Mouse (Mus musculus) ES-E14 (cell line): ENCODE measurements at regions not wholly inside any gene's neighbourhood (a gene's known extent, or its start where the extent isn't known, plus 50 kb on each side); places are given as distances from the start of the nearest gene placed in this dataset.

Experiments
- DNase-seq: peaks from one replicate; pipeline ENCODE4 v3.0.0-alpha.2; 2013; ENCODE audit warnings: low read depth, low spot score
- H3K27ac ChIP-seq: 2 replicates; pipeline ENCODE4 v1.5.1; 2012; ENCODE audit warnings: low read depth, mild to moderate bottlenecking, low read length, moderate library complexity, mixed read lengths; ENCODE audit not compliant: poor library complexity, insufficient read depth, severe bottlenecking
- H3K36me3 ChIP-seq: 2 replicates; pipeline ENCODE4 v1.6.1; 2012; ENCODE audit warnings: mild to moderate bottlenecking, low read length, moderate library complexity, mixed read lengths; ENCODE audit not compliant: control insufficient read depth, poor library complexity, insufficient read depth, severe bottlenecking
- H3K4me1 ChIP-seq, 2 experiments: fragments of 150-350 bp in 1 of 2; sonication (generic) in 1 of 2; 2 replicates each; pipeline ENCODE4 v1.6.1; 2012; ENCODE audit warnings: low read length in 2 of 2, mild to moderate bottlenecking in 1 of 2, mixed read lengths in 1 of 2; ENCODE audit not compliant: control insufficient read depth in 2 of 2, insufficient read depth in 2 of 2, poor library complexity in 1 of 2
- H3K4me3 ChIP-seq, 2 experiments: fragments of 150-350 bp in 1 of 2; sonication (generic) in 1 of 2; 2 replicates each; pipeline ENCODE4 v1.5.1; 2012; ENCODE audit warnings: low read length in 2 of 2, low read depth in 1 of 2, mild to moderate bottlenecking in 1 of 2, mixed read lengths in 1 of 2; ENCODE audit not compliant: insufficient read depth in 1 of 2, poor library complexity in 1 of 2, severe bottlenecking in 1 of 2
- H3K9ac ChIP-seq: 2 replicates; pipeline ENCODE4 v1.6.1; 2012; ENCODE audit warnings: low read depth, mild to moderate bottlenecking, low read length, mixed read lengths; ENCODE audit not compliant: poor library complexity, insufficient read depth, severe bottlenecking
- H3K9me3 ChIP-seq: fragments of 150-350 bp; sonication (generic); 2 replicates; pipeline ENCODE4 v1.6.1; 2012; ENCODE audit warnings: low read depth, mild to moderate bottlenecking, low read length; ENCODE audit not compliant: control insufficient read depth, insufficient read depth
- CHD2 ChIP-seq: IDR thresholded peaks from 2 replicates; pipeline ENCODE4 v1.6.1; 2014; ENCODE audit warnings: mild to moderate bottlenecking, low read depth, low read length, inconsistent platforms
- HCFC1 ChIP-seq: IDR thresholded peaks from 2 replicates; pipeline ENCODE4 v1.6.1; 2012; ENCODE audit warnings: low read length, inconsistent platforms, borderline replicate concordance; ENCODE audit not compliant: insufficient read depth
- MAFK ChIP-seq: IDR thresholded peaks from 2 replicates; pipeline ENCODE4 v1.6.1; 2014; ENCODE audit warnings: mild to moderate bottlenecking, low read depth, low read length, inconsistent platforms; ENCODE audit not compliant: insufficient read depth
- ZC3H11A ChIP-seq: IDR thresholded peaks from 2 replicates; pipeline ENCODE4 v1.6.1; 2012; ENCODE audit warnings: low read depth, mild to moderate bottlenecking, inconsistent platforms, low read length, borderline replicate concordance
- ZNF384 ChIP-seq: IDR thresholded peaks from 2 replicates; pipeline ENCODE4 v1.6.1; 2012; ENCODE audit warnings: low read depth, low read length, inconsistent platforms
- in situ Hi-C, 2 experiments: fragments of 600-800 bp; cut with MboI; formaldehyde crosslinking; loops; one replicate each; pipeline ENCODE4 v1.15.1; 2025; ENCODE audit warnings: low sequenced_read_pairs in 2 of 2, inconsistent platforms in 1 of 2; ENCODE audit not compliant: unreplicated experiment in 2 of 2

- Histone ChIP-seq H3K4me1 (no peaks in the 10 kb centered on the region; a peak in 1 of 4 replicates), H3K9me3 (no peaks in the 10 kb centered on the region), H3K27ac (no peak overlapping the region), H3K4me3 (no peak overlapping the region), H3K36me3 (no peaks in the 10 kb centered on the region), H3K9ac (no peak overlapping the region)
- DNase-seq = no peak
- TF ChIP-seq MAFK = no peak
- TF ChIP-seq CHD2 = no peak
- TF ChIP-seq HCFC1 = no peak
- TF ChIP-seq ZC3H11A = no peak
- no peak for TF ChIP-seq ZNF384
- in situ Hi-C loops = no loop called here
Measured at GRCm38 (mm10) chr9:23561924-23562323, 339.0 kb downstream of the Bmper start.

- TF ChIP-seq MAFK (no peak), HCFC1 (no peak), ZNF384 (no peak), ZC3H11A (no peak), CHD2 (no peak)
- Histone ChIP-seq H3K9me3 (no peaks in the 10 kb centered on the region), H3K9ac (no peak overlapping the region), H3K4me3 (no peak overlapping the region), H3K27ac (no peak overlapping the region), H3K36me3 (no peaks in the 10 kb centered on the region), H3K4me1 (no peaks in the 10 kb centered on the region; a peak in 1 of 4 replicates)
- DNase-seq = no peak
- in situ Hi-C loops = no loop called here
Measured at GRCm38 (mm10) chr9:23567081-23567480, 344.2 kb downstream of the Bmper start.

- H3K9ac ChIP-seq = no peak overlapping the region
- H3K4me1 ChIP-seq = no peaks in the 10 kb centered on the region
- no peaks in the 10 kb centered on the region for H3K36me3 ChIP-seq
- in situ Hi-C loops = no loop called here
- TF ChIP-seq CHD2 (no peak), ZC3H11A (no peak), MAFK (no peak), ZNF384 (no peak)
- no peaks in the 10 kb centered on the region for H3K9me3 ChIP-seq
- no peak overlapping the region for H3K4me3 ChIP-seq
- no peak for DNase-seq
- H3K27ac ChIP-seq = no peak overlapping the region
Measured at GRCm38 (mm10) chr9:23570150-23570549, 347.3 kb downstream of the Bmper start.

DNA sequence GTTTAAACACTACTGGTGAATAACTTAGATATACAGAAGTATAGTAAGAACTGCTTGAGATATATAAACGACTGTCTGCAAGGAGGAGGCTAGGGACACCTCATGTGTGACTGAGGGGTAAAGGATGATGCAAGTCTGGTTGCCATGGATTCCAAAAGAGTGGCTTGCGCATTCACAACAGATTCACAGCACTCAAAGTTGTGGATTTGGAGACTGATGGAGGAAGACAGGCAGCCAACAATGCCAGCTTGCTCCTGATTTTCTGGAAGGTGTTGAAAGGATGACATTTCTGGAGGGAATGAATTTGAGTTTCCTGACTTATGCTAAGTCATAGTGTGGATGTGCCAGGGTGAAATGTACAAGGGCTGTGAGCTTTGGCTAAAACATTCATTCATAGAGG, 353.4 kb downstream of the Bmper start:
- in situ Hi-C loops = no loop called here
- H3K9ac ChIP-seq = no peak overlapping the region
- H3K27ac ChIP-seq = no peak overlapping the region
- TF ChIP-seq MAFK = no peak
- TF ChIP-seq ZNF384 = no peak
- no peak for TF ChIP-seq CHD2
- TF ChIP-seq HCFC1 = no peak
- TF ChIP-seq ZC3H11A = no peak
- H3K4me3 ChIP-seq = no peak overlapping the region
- no peaks in the 10 kb centered on the region for H3K9me3 ChIP-seq
- H3K4me1 ChIP-seq = no peaks in the 10 kb centered on the region
- H3K36me3 ChIP-seq = no peaks in the 10 kb centered on the region
- no peak for DNase-seq

DNA sequence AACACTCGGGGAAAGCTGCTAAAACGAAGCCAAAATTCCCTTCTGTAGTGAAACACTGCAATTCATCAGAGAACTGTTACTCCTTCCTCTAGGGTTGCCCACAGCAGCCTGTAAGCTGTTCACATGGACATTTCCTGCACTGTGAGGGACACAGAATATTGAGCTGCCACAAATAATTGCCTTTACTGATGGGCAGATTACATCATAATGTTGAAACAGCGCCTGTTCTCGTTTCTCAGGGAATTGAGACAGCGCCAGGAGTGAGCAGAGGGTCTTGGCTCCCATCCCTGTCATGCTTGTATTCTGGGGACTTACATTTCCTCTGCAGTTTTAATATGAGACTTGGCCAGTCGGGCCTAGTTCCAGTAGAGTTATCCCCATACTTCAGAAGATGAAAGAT, 357.3 kb downstream of the Bmper start:
- in situ Hi-C loops = no loop called here
- H3K27ac ChIP-seq = no peak overlapping the region
- no peak overlapping the region for H3K9ac ChIP-seq
- no peaks in the 10 kb centered on the region for H3K9me3 ChIP-seq
- no peak overlapping the region for H3K4me3 ChIP-seq
- TF ChIP-seq CHD2 = no peak
- TF ChIP-seq ZNF384 = no peak
- TF ChIP-seq ZC3H11A = no peak
- TF ChIP-seq MAFK = no peak
- no peak for TF ChIP-seq HCFC1
- no peaks in the 10 kb centered on the region for H3K36me3 ChIP-seq
- no peaks in the 10 kb centered on the region for H3K4me1 ChIP-seq
- DNase-seq = no peak
